Mouse (Mus musculus) spleen, adult 18-20 months (tissue): ENCODE results near the gene Magea5.
"Not testable (repeated sequence)": the region's sequence is repeated elsewhere in the genome, so short reads cannot be mapped to it uniquely, and the experiment has no call there.

ENCODE experiments used
- DNase-seq, 2 experiments: peaks; one replicate each; pipeline ENCODE4 v3.0.0; 2022; ENCODE audit warnings: mixed read lengths in 2 of 2

Magea5 gene

DNA sequence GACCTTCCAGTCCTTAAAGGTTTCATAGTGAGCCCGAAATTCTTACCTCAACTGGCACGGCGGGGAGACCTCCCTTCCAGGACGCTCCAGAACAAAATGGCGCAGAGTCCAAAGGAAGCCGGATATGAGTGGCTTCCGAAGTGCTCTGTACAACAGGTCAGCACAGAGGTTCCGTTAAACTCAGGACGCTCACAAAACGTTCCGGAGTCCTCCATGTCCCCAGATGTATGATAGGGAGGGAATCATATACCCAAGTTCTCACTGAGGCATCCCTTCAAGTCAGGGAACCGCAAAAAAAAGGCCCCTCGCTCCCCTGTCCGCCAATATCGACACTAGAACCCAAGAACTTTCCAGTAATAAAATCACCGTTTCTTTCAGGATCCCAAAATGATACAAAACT lies at the start of gene Magea5:
TSS of gene Magea5 (minus strand) at position 101 of the 400 bp plus-strand sequence.
- DNase-seq, result not testable (repeated sequence)

DNA sequence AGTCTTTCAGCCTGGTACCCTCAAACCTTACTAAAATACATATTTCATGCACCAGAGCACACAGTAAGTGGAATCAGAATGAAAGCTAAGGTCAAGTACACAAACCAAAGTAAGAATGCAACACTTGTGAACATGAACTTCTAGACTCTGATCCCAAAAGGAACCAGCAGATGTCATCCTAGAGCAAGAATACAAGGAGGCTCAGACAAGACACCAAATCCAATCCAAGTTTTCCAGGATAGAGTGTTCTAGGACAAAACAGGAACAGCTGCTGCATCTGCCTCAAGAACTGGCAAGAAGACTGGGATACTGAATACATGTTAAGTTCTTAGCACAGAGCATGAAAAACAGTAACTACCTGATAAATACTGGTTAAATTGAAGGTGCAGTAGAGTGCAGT lies 35.1 kb upstream of the Magea5 start:
- no peak for DNase-seq

DNA sequence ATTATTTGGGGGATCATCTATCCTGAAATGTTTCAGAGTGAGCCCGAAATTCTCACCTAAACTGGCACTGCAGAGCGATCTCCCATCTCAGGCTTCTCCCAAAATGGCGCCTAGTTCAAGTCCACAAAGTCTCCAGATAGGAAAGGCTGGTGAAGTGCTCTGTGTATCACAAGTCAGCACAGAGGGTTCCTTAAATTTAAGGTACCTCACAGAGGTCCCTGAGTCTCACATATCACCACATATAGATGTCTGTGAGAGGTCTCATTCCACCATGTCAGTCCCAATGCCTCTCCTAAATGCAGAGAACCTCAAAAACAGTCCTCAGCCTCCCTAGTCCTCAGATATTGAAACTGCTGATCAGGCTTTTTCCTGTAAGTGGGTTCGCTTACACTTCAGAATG lies 30.6 kb upstream of the Magea5 start, which contains the start of gene Magea2:
TSS of gene Magea2 (minus strand) at position 101 of the 400 bp plus-strand sequence.
- not testable (repeated sequence) for DNase-seq

DNA sequence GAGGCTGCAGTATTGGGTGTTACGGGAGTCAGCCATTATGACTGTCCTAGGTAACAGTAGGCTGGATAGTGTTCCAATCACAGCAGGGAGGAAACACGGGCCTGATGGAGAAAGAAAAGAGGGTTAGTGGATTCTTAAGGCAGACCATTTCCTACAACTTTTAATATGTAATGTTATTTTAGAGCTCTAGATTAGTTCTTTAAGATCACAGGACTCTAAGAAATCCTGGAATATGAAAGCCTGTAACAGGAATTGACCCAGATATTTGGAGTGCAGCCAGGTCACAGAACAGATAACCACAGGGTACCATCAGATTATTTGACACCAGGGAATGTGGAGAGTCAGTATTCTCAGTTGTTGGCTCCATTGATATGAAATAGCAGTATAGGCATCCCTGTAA lies 26.7 kb upstream of the Magea5 start, which contains the start of gene Magea1:
TSS of gene Magea1 (minus strand) at position 101 of the 400 bp plus-strand sequence.
- DNase-seq, result not testable (repeated sequence)
